Mouse (Mus musculus): ENCODE data around the gene Tnip1.

- TF ChIP-seq CTCF (IDR thresholded peaks at IDR 0.05; ENCODE audit: insufficient read depth, low read length) (no peak), POLR2A (IDR thresholded peaks at IDR 0.05; ENCODE audit: borderline replicate concordance, extremely low read depth, low read depth, low read length) (peak; percentile 20; the same call in 1 of the 2 replicates)
These were observed 51.5 kb downstream of the Tnip1 start for GRCm38 (mm10) chr11:54911201-54911600.
